ENCODE assay signal across 22 mouse cellular contexts in the genomic region with DNA sequence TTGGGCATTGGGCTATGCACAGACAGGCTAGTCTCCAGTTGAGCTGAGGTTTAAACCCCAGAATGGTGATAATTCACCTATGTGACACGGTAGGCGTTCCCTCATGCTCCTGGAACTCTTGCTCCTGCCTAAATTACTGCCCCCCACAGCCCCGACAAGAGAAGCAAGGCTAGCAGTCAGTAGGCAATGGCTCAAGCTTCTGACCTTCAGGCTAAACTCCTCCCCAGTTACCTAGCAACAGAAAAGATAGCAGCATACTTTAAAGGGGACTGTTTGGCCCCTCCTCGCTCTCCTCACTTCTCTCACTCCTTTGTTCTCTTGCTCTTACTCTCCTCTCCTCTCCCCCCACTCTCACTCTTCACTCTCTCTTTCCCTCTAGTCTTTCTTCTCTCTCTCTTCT. TPM values are rescaled to one million over a fixed set of nuclear protein-coding genes. Genes with fewer than 3 reads are reported as not detected.
"Had no signal": no experiment of that assay in that cellular context is flagged by ENCODE, and none has a peak within 500 bp of the region (broad histone marks: within the 10 kb centered on the region; RNA-seq: fewer than 3 reads in every experiment).

No protein-coding gene starts in this region.

- H3K9ac ChIP-seq: liver, postnatal 0 days; lung, embryonic 15.5 days; midbrain, embryonic 12.5 days; neural tube, embryonic 12.5 days; stomach, embryonic 15.5 days had no signal

- H3K27me3 ChIP-seq: lung, embryonic 15.5 days; neural tube, embryonic 12.5 days; stomach, embryonic 15.5 days had no signal

- H3K27ac ChIP-seq: lung, embryonic 15.5 days; macrophage; midbrain, embryonic 12.5 days; neural tube, embryonic 12.5 days; stomach, embryonic 15.5 days; stomach, postnatal 0 days had no signal

- H3K36me3 ChIP-seq: lung, embryonic 15.5 days; midbrain, embryonic 12.5 days; neural tube, embryonic 12.5 days; stomach, embryonic 15.5 days had no signal

- H3K4me2 ChIP-seq: lung, embryonic 15.5 days; midbrain, embryonic 12.5 days; neural tube, embryonic 12.5 days; stomach, embryonic 15.5 days had no signal

- H3K9me3 ChIP-seq: lung, embryonic 15.5 days; megakaryocyte, embryonic 14.5 days; midbrain, embryonic 12.5 days; neural tube, embryonic 12.5 days; stomach, embryonic 15.5 days had no signal

- H3K4me3 ChIP-seq: lung, embryonic 15.5 days; megakaryocyte, embryonic 14.5 days; midbrain, embryonic 12.5 days; neural tube, embryonic 12.5 days; stomach, embryonic 15.5 days had no signal

- ATAC-seq: liver, postnatal 0 days; lung, postnatal 0 days had no signal

- DNase-seq: liver, postnatal 0 days; lung, adult 2 months; lung, postnatal 14 days; lung, postnatal 36 days; midbrain, embryonic 14.5 days; right cerebral cortex, postnatal 14 days; thymus, adult 2 months; thymus, postnatal 25 days; thymus, postnatal 4 days had no signal

- H3K4me1 ChIP-seq: lung, embryonic 15.5 days; midbrain, embryonic 12.5 days; neural tube, embryonic 12.5 days; stomach, embryonic 15.5 days had no signal

RNA-seq across cellular contexts. Expression of gene Tcte1, which starts 22.3 kb away (rescaled TPM):
- total RNA-seq: megakaryocyte progenitor cell, adult 5-6 weeks; monocyte, adult 5-6 weeks; neutrophil, adult 5-6 weeks had no signal
- polyA plus RNA-seq: liver, postnatal 0 days; macrophage; urinary bladder, adult 2 months had no signal

RNA-seq across cellular contexts. Expression of gene Spats1, which starts 25.8 kb away (rescaled TPM):
- total RNA-seq: megakaryocyte progenitor cell, adult 5-6 weeks; monocyte, adult 5-6 weeks; neutrophil, adult 5-6 weeks had no signal
- polyA plus RNA-seq: liver, postnatal 0 days; macrophage; spleen, adult 2 months had no signal

RNA-seq across cellular contexts. Expression of gene Tmem151b, which starts 48.5 kb away (rescaled TPM):
- total RNA-seq: monocyte, adult 5-6 weeks had no signal
